Mouse (Mus musculus) C2C12 (cell line): ENCODE data around the gene Foxp1.

Source experiments
- CEBPB ChIP-seq: IDR thresholded peaks from one replicate; pipeline ENCODE4 v1.6.1; 2011; ENCODE audit warnings: low read depth, mild to moderate bottlenecking, control low read depth, moderate library complexity
- CTCF ChIP-seq: IDR thresholded peaks from one replicate; pipeline ENCODE4 v1.5.1; 2011; ENCODE audit not compliant: control insufficient read depth, insufficient read depth, insufficient read length
- MYOD1 ChIP-seq: IDR thresholded peaks from one replicate; pipeline ENCODE4 v1.6.1; 2011; ENCODE audit warnings: low read depth; ENCODE audit not compliant: control insufficient read depth, insufficient read length

GRCm38 (mm10) chr6:99374448-99375271 lies 147.9 kb downstream of the Foxp1 start:
- TF ChIP-seq CTCF, result no peak
- TF ChIP-seq MYOD1, result no peak
- TF ChIP-seq CEBPB, result no peak
